Mouse (Mus musculus) MEL (cell line): ENCODE measurements around the gene Anapc4. TPM values are rescaled to one million over a fixed set of nuclear protein-coding genes. Genes with fewer than 3 reads are reported as not detected.

Source experiments
- DNase-seq: peaks from one replicate; pipeline ENCODE4 v3.0.0; 2011; ENCODE audit warnings: low read depth, low spot score
- H3K27ac ChIP-seq: 2 replicates; pipeline ENCODE4 v1.5.1; 2012; ENCODE audit warnings: low read depth, mild to moderate bottlenecking, control low read depth, low read length, moderate library complexity; ENCODE audit not compliant: control insufficient read depth
- H3K27me3 ChIP-seq, 2 experiments: fragments of 150-350 bp in 1 of 2; sonication (generic) in 1 of 2; 2 replicates each; pipeline ENCODE4 v1.6.1; 2012; ENCODE audit warnings: low read length in 2 of 2, mild to moderate bottlenecking in 2 of 2, improper control_type of control experiment in 1 of 2, moderate library complexity in 1 of 2; ENCODE audit not compliant: insufficient read depth in 2 of 2, control insufficient read depth in 1 of 2
- H3K36me3 ChIP-seq, 2 experiments: 2 replicates each; pipeline ENCODE4 v1.6.1; 2012 to 2014; ENCODE audit warnings: low read length in 2 of 2, improper control_type of control experiment in 1 of 2, inconsistent platforms in 1 of 2, mild to moderate bottlenecking in 1 of 2; ENCODE audit not compliant: insufficient read depth in 2 of 2, control insufficient read depth in 1 of 2
- H3K4me1 ChIP-seq, 2 experiments: fragments of 150-350 bp in 1 of 2; sonication (generic) in 1 of 2; 2 replicates each; pipeline ENCODE4 v1.6.1; 2012; ENCODE audit warnings: low read length in 2 of 2, improper control_type of control experiment in 1 of 2, mild to moderate bottlenecking in 1 of 2; ENCODE audit not compliant: insufficient read depth in 2 of 2, control insufficient read depth in 1 of 2
- H3K4me3 ChIP-seq, 2 experiments: fragments of 150-350 bp in 1 of 2; sonication (generic) in 1 of 2; 2 replicates each; pipeline ENCODE4 v1.5.1; 2012; ENCODE audit warnings: low read depth in 2 of 2, low read length in 2 of 2, mild to moderate bottlenecking in 2 of 2, moderate library complexity in 2 of 2, control low read depth in 1 of 2, improper control_type of control experiment in 1 of 2; ENCODE audit not compliant: control insufficient read depth in 1 of 2, insufficient read depth in 1 of 2
- H3K79me2 ChIP-seq: 2 replicates; pipeline ENCODE4 v1.6.1; 2012; ENCODE audit warnings: mild to moderate bottlenecking, low read length, moderate library complexity; ENCODE audit not compliant: control insufficient read depth, poor library complexity, insufficient read depth
- H3K9ac ChIP-seq: 2 replicates; pipeline ENCODE4 v1.6.1; 2012; ENCODE audit warnings: low read depth, mild to moderate bottlenecking, control low read depth, low read length, moderate library complexity; ENCODE audit not compliant: control insufficient read depth, poor library complexity, severe bottlenecking
- H3K9me3 ChIP-seq: fragments of 150-350 bp; sonication (generic); replicated peaks from 2 replicates; pipeline ENCODE4 v1.6.1; 2012; ENCODE audit warnings: mild to moderate bottlenecking, low read length, improper control_type of control experiment, moderate library complexity; ENCODE audit not compliant: insufficient read depth
- BHLHE40 ChIP-seq: IDR thresholded peaks from 2 replicates; pipeline ENCODE4 v1.6.1; 2012; ENCODE audit warnings: low read depth, mild to moderate bottlenecking, inconsistent platforms, low read length, improper control_type of control experiment, borderline replicate concordance
- CTCF ChIP-seq, 3 experiments: IDR thresholded peaks in 2 of 3; conservative IDR thresholded peaks in 1 of 3; 2 replicates each; pipeline ENCODE4 v1.5.1; 2011 to 2012; ENCODE audit warnings: low read length in 3 of 3, low read depth in 2 of 3, mild to moderate bottlenecking in 2 of 3, improper control_type of control experiment in 1 of 3, inconsistent platforms in 1 of 3, mixed read lengths in 1 of 3, moderate library complexity in 1 of 3; ENCODE audit not compliant: control insufficient read depth in 1 of 3, insufficient read depth in 1 of 3, poor library complexity in 1 of 3, severe bottlenecking in 1 of 3
- EP300 ChIP-seq, 2 experiments: IDR thresholded peaks; 2 replicates each; pipeline ENCODE4 v1.6.1; 2011; ENCODE audit warnings: improper control_type of control experiment in 2 of 2, low read length in 2 of 2, low read depth in 1 of 2, mild to moderate bottlenecking in 1 of 2
- ETS1 ChIP-seq: IDR thresholded peaks from 2 replicates; pipeline ENCODE4 v1.6.1; 2012; ENCODE audit warnings: low read depth, mild to moderate bottlenecking, inconsistent platforms, low read length, improper control_type of control experiment, moderate library complexity
- GABPA ChIP-seq: IDR thresholded peaks from 2 replicates; pipeline ENCODE4 v1.6.1; 2012; ENCODE audit warnings: low read depth, mild to moderate bottlenecking, inconsistent platforms, low read length, improper control_type of control experiment, moderate library complexity
- GATA1 ChIP-seq: IDR thresholded peaks from 2 replicates; pipeline ENCODE4 v1.6.1; 2011; ENCODE audit warnings: low read depth, low read length, improper control_type of control experiment
- KAT2A ChIP-seq: conservative IDR thresholded peaks from 2 replicates; pipeline ENCODE4 v1.6.1; 2012; ENCODE audit warnings: low read depth, low read length, improper control_type of control experiment, inconsistent platforms
- MAFK ChIP-seq: IDR thresholded peaks from 2 replicates; pipeline ENCODE4 v1.6.1; 2011; ENCODE audit warnings: low read depth, mild to moderate bottlenecking, low read length, improper control_type of control experiment, borderline replicate concordance
- MAX ChIP-seq: IDR thresholded peaks from 2 replicates; pipeline ENCODE4 v1.6.1; 2011; ENCODE audit warnings: low read length, improper control_type of control experiment
- MXI1 ChIP-seq: IDR thresholded peaks from 2 replicates; pipeline ENCODE4 v1.6.1; 2011; ENCODE audit warnings: mild to moderate bottlenecking, low read depth, low read length, improper control_type of control experiment
- MYB ChIP-seq: IDR thresholded peaks from 2 replicates; pipeline ENCODE4 v1.6.1; 2011; ENCODE audit warnings: mild to moderate bottlenecking, low read depth, low read length, improper control_type of control experiment
- NELFE ChIP-seq: IDR thresholded peaks from 2 replicates; pipeline ENCODE4 v1.6.1; 2011; ENCODE audit warnings: low read depth, low read length, improper control_type of control experiment
- POLR2A ChIP-seq, 2 experiments: IDR thresholded peaks; 2 replicates each; pipeline ENCODE4 v1.6.1; 2011 to 2012; ENCODE audit warnings: low read length in 2 of 2, mild to moderate bottlenecking in 2 of 2, control low read depth in 1 of 2, improper control_type of control experiment in 1 of 2, low read depth in 1 of 2, moderate library complexity in 1 of 2; ENCODE audit not compliant: control insufficient read depth in 1 of 2, insufficient read depth in 1 of 2, poor library complexity in 1 of 2
- POLR2AphosphoS5 ChIP-seq: IDR thresholded peaks from 2 replicates; pipeline ENCODE4 v1.6.1; 2012; ENCODE audit warnings: low read depth, borderline replicate concordance, mild to moderate bottlenecking, inconsistent platforms, low read length, moderate library complexity, mixed read lengths
- RAD21 ChIP-seq: IDR thresholded peaks from 2 replicates; pipeline ENCODE4 v1.6.1; 2011; ENCODE audit warnings: mild to moderate bottlenecking, low read depth, low read length, improper control_type of control experiment
- RCOR1 ChIP-seq: IDR thresholded peaks from 2 replicates; pipeline ENCODE4 v1.6.1; 2012; ENCODE audit warnings: low read depth, mild to moderate bottlenecking, inconsistent platforms, low read length, improper control_type of control experiment
- SIN3A ChIP-seq: IDR thresholded peaks from 2 replicates; pipeline ENCODE4 v1.6.1; 2012; ENCODE audit warnings: low read length, improper control_type of control experiment, inconsistent platforms
- SMC3 ChIP-seq: IDR thresholded peaks from 2 replicates; pipeline ENCODE4 v1.6.1; 2011; ENCODE audit warnings: low read depth, low read length, improper control_type of control experiment
- TBP ChIP-seq: IDR thresholded peaks from 2 replicates; pipeline ENCODE4 v1.8.0; 2011; ENCODE audit warnings: low read depth, low read length, improper control_type of control experiment
- TCF12 ChIP-seq: IDR thresholded peaks from 2 replicates; pipeline ENCODE4 v1.6.1; 2014; ENCODE audit warnings: low read depth, mild to moderate bottlenecking, inconsistent platforms, low read length, improper control_type of control experiment, moderate library complexity
- UBTF ChIP-seq: IDR thresholded peaks from 2 replicates; pipeline ENCODE4 v1.6.1; 2012; ENCODE audit warnings: low read depth, mild to moderate bottlenecking, inconsistent platforms, low read length, improper control_type of control experiment, moderate library complexity, borderline replicate concordance; ENCODE audit not compliant: insufficient read depth
- USF1 ChIP-seq: IDR thresholded peaks from 2 replicates; pipeline ENCODE4 v1.6.1; 2014; ENCODE audit warnings: low read depth, mild to moderate bottlenecking, inconsistent platforms, low read length, improper control_type of control experiment, moderate library complexity
- USF2 ChIP-seq, 2 experiments: IDR thresholded peaks; 2 replicates each; pipeline ENCODE4 v1.6.1; 2011 to 2012; ENCODE audit warnings: improper control_type of control experiment in 2 of 2, low read length in 2 of 2, borderline replicate concordance in 1 of 2, inconsistent platforms in 1 of 2, low read depth in 1 of 2, mild to moderate bottlenecking in 1 of 2; ENCODE audit not compliant: insufficient read depth in 1 of 2
- ZC3H11A ChIP-seq: IDR thresholded peaks from 2 replicates; pipeline ENCODE4 v1.6.1; 2012; ENCODE audit warnings: low read depth, mild to moderate bottlenecking, inconsistent platforms, low read length, improper control_type of control experiment
- ZMIZ1 ChIP-seq: IDR thresholded peaks from 2 replicates; pipeline ENCODE4 v1.6.1; 2012; ENCODE audit warnings: low read depth, mild to moderate bottlenecking, inconsistent platforms, low read length, improper control_type of control experiment, moderate library complexity
- ZNF384 ChIP-seq: IDR thresholded peaks from 2 replicates; pipeline ENCODE4 v1.6.1; 2012; ENCODE audit warnings: low read depth, mild to moderate bottlenecking, inconsistent platforms, low read length, improper control_type of control experiment
- polyA plus RNA-seq, 2 experiments: library from polyadenylated mRNA; stranded (reverse) in 1 of 2; unstranded in 1 of 2; fragments of >175 nt in 1 of 2; fragments of >200 nt in 1 of 2; gene quantifications; 2 replicates each; pipeline versions ENCODE4 v1.2.1 to v1.2.4; 2012; ENCODE audit warnings: low replicate concordance in 2 of 2, low read depth in 1 of 2; ENCODE audit not compliant: insufficient read length in 2 of 2, insufficient read depth in 1 of 2, missing spikeins in 1 of 2
- total RNA-seq: library from RNA; depleted of rRNA; stranded (reverse); fragments of 300-350 nt; gene quantifications from 2 replicates; pipeline ENCODE4 v1.2.3, GENCODE M21; 2012

The Anapc4 gene
- total and polyA plus RNA-seq, 3 experiments, result 56.4 to 159 (median 56.6) TPM

- no peak overlapping the region for H3K27ac ChIP-seq
- H3K9me3 ChIP-seq, result no peaks in the 10 kb centered on the region
- no peak overlapping the region for H3K9ac ChIP-seq
- no peak overlapping the region for H3K4me3 ChIP-seq
- no peaks in the 10 kb centered on the region for H3K4me1 ChIP-seq
- DNase-seq, result no peak
- H3K27me3 ChIP-seq, result no peaks in the 10 kb centered on the region; a peak in 1 of 4 replicates
- no peak for TF ChIP-seq TCF12
- TF ChIP-seq SMC3, result no peak
- TF ChIP-seq, all 39 proteins: peak for 0
- H3K36me3 ChIP-seq, result no peaks in the 10 kb centered on the region
- H3K79me2 ChIP-seq, result no peaks in the 10 kb centered on the region
Observed at GRCm38 (mm10) chr5:52871986-52872385, 38.2 kb downstream of the Anapc4 start.

DNA sequence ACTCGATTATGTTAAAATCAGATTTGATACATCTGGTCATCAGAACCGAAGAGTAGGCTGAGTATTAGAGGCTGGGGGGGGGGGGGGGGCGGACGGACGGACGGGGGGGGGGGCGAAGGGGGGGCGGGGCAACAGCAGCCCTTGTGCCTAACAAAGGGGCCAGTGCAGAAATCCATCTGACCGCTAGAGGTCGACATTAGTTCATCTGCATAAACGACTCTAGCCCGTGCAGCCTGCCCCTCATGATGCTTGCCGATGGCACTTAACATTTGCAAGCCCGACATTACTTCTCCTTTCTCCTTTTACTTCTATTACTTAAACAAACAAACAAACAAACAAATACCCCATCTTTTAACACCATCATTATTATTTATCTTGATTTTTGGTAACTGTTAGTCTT lies 45.0 kb downstream of the Anapc4 start:
- Histone ChIP-seq H3K9ac (no peak overlapping the region), H3K9me3 (no peaks in the 10 kb centered on the region), H3K27ac (no peak overlapping the region), H3K27me3 (no peaks in the 10 kb centered on the region; a peak in 1 of 4 replicates), H3K4me1 (peaks cover 4 to 6% of the 10 kb centered on the region in 2 experiments), H3K79me2 (no peaks in the 10 kb centered on the region), H3K4me3 (no peak overlapping the region), H3K36me3 (peaks cover 0 to 5% of the 10 kb centered on the region in 2 experiments; a peak in 2 of 4 replicates)
- TF ChIP-seq USF1 (no peak), POLR2A (IDR thresholded peaks at IDR 0.05; ENCODE audit: control insufficient read depth in 1 of 2, insufficient read depth in 1 of 2, low read depth in 1 of 2, low read length in 2 of 2, poor library complexity in 1 of 2) (no peak), CTCF (IDR thresholded peaks at IDR 0.05 in 2 of 3, conservative IDR thresholded peaks at IDR 0.05 in 1 of 3; ENCODE audit: control insufficient read depth in 1 of 3, insufficient read depth in 1 of 3, low read depth in 2 of 3, low read length in 3 of 3, poor library complexity in 1 of 3, severe bottlenecking in 1 of 3) (peak; percentile 70 to 86 (median 81)), USF2 (IDR thresholded peaks at IDR 0.05; ENCODE audit: borderline replicate concordance in 1 of 2, insufficient read depth in 1 of 2, low read depth in 1 of 2, low read length in 2 of 2) (no peak), MYB (no peak), KAT2A (no peak), NELFE (no peak), GATA1 (no peak), SMC3 (peak; percentile 53), RAD21 (peak; percentile 80), POLR2AphosphoS5 (no peak), GABPA (no peak), ZC3H11A (peak; percentile 69)
- DNase-seq, result peak; percentile 84

DNA sequence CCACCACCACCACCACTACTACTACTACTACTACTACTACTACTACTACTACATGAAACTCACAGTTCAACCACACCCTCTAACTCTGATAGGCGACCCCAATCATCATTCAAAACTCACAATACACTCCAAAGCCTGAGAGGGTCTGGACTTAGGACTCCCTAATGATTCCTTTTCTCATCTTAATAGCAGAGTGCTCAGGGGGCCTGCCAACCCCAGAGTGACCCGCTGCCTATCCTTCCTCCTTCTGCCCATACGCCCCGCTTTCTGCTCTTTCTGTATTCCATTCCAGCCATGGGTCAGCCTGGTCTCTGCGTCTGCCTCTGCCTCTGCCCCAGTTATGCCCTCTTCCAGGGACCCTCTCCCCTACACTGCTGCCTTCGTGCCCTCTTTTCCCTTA lies 46.1 kb downstream of the Anapc4 start:
- H3K4me1 ChIP-seq, result peaks cover 4 to 6% of the 10 kb centered on the region in 2 experiments
- TF ChIP-seq MAX (no peak), SIN3A (no peak), MYB (no peak), RCOR1 (no peak), POLR2AphosphoS5 (no peak), EP300 (IDR thresholded peaks at IDR 0.05; ENCODE audit: low read depth in 1 of 2, low read length in 2 of 2) (no peak), POLR2A (IDR thresholded peaks at IDR 0.05; ENCODE audit: control insufficient read depth in 1 of 2, insufficient read depth in 1 of 2, low read depth in 1 of 2, low read length in 2 of 2, poor library complexity in 1 of 2) (no peak), ZNF384 (no peak), ZMIZ1 (no peak), TBP (no peak), UBTF (no peak), ETS1 (no peak), MXI1 (no peak), BHLHE40 (no peak), RAD21 (no peak), MAFK (no peak)
- no peak overlapping the region for H3K9ac ChIP-seq

More for the DNA sequence above, 46.1 kb downstream of the Anapc4 start:
- Histone ChIP-seq H3K27me3 (no peaks in the 10 kb centered on the region), H3K79me2 (no peaks in the 10 kb centered on the region), H3K27ac (no peak overlapping the region), H3K4me3 (no peak overlapping the region), H3K36me3 (peaks cover 0 to 5% of the 10 kb centered on the region in 2 experiments; a peak in 2 of 4 replicates), H3K9me3 (no peaks in the 10 kb centered on the region)
- no peak for DNase-seq
